Mouse (Mus musculus): ENCODE measurements at regions not wholly inside any gene's neighbourhood (a gene's known extent, or its start where the extent isn't known, plus 50 kb on each side); places are given as distances from the start of the nearest gene placed in this dataset.

- ATAC-seq (ENCODE audit: poor library complexity, severe bottlenecking), result no peak
These were observed 484.8 kb upstream of the Cited2 start for GRCm38 (mm10) chr10:17237918-17238850.

- peak; percentile 92 for ATAC-seq (ENCODE audit: poor library complexity, severe bottlenecking)
These were observed 474.7 kb upstream of the Cited2 start for GRCm38 (mm10) chr10:17248270-17248669.

GRCm38 (mm10) chr10:17253040-17253439 lies 470.0 kb upstream of the Cited2 start:
- ATAC-seq (ENCODE audit: poor library complexity, severe bottlenecking), result no peak

GRCm38 (mm10) chr10:17260154-17260553 lies 462.9 kb upstream of the Cited2 start:
- no peak for ATAC-seq (ENCODE audit: poor library complexity, severe bottlenecking)

- ATAC-seq (ENCODE audit: poor library complexity, severe bottlenecking), result no peak
These were observed 462.4 kb upstream of the Cited2 start for GRCm38 (mm10) chr10:17260615-17261014.

GRCm38 (mm10) chr10:17261192-17261824 lies 461.7 kb upstream of the Cited2 start:
- no peak for ATAC-seq (ENCODE audit: poor library complexity, severe bottlenecking)

- no peak for ATAC-seq (ENCODE audit: poor library complexity, severe bottlenecking)
These were observed 461.2 kb upstream of the Cited2 start for GRCm38 (mm10) chr10:17261825-17262205.

GRCm38 (mm10) chr10:17272646-17273045 lies 450.4 kb upstream of the Cited2 start:
- ATAC-seq (ENCODE audit: poor library complexity, severe bottlenecking), result no peak

GRCm38 (mm10) chr10:17273855-17274254 lies 449.2 kb upstream of the Cited2 start:
- ATAC-seq (ENCODE audit: poor library complexity, severe bottlenecking), result no peak

GRCm38 (mm10) chr10:17275214-17275613 lies 447.8 kb upstream of the Cited2 start:
- peak; percentile 78 for ATAC-seq (ENCODE audit: poor library complexity, severe bottlenecking)

- ATAC-seq (ENCODE audit: poor library complexity, severe bottlenecking), result no peak
These were observed 445.1 kb upstream of the Cited2 start for GRCm38 (mm10) chr10:17277911-17278310.

- ATAC-seq (ENCODE audit: poor library complexity, severe bottlenecking), result no peak
These were observed 438.2 kb upstream of the Cited2 start for GRCm38 (mm10) chr10:17284858-17285257.

GRCm38 (mm10) chr10:17287141-17287540 lies 435.9 kb upstream of the Cited2 start:
- no peak for ATAC-seq (ENCODE audit: poor library complexity, severe bottlenecking)

GRCm38 (mm10) chr10:17288231-17288630 lies 434.8 kb upstream of the Cited2 start:
- ATAC-seq (ENCODE audit: poor library complexity, severe bottlenecking), result no peak

GRCm38 (mm10) chr10:17292331-17292730 lies 430.7 kb upstream of the Cited2 start:
- ATAC-seq (ENCODE audit: poor library complexity, severe bottlenecking), result no peak

GRCm38 (mm10) chr10:17294440-17294839 lies 428.6 kb upstream of the Cited2 start:
- ATAC-seq (ENCODE audit: poor library complexity, severe bottlenecking), result peak; percentile 63

- ATAC-seq (ENCODE audit: poor library complexity, severe bottlenecking), result peak; percentile 82
These were observed 427.9 kb upstream of the Cited2 start for GRCm38 (mm10) chr10:17295157-17295556.

- ATAC-seq (ENCODE audit: poor library complexity, severe bottlenecking), result no peak
These were observed 423.4 kb upstream of the Cited2 start for GRCm38 (mm10) chr10:17299600-17299999.

GRCm38 (mm10) chr10:17326724-17327123 lies 396.3 kb upstream of the Cited2 start:
- ATAC-seq (ENCODE audit: poor library complexity, severe bottlenecking), result peak; percentile 54

- ATAC-seq (ENCODE audit: poor library complexity, severe bottlenecking), result peak; percentile 2; the same call in 1 of the 2 replicates
These were observed 392.0 kb upstream of the Cited2 start for GRCm38 (mm10) chr10:17330904-17331606.

- ATAC-seq (ENCODE audit: poor library complexity, severe bottlenecking), result peak; percentile 42
These were observed 391.4 kb upstream of the Cited2 start for GRCm38 (mm10) chr10:17331607-17332008.
